Mouse (Mus musculus) gastrocnemius, postnatal 36 days (tissue): ENCODE results near the gene Nat8f2. TPM values are rescaled to one million over a fixed set of nuclear protein-coding genes. Genes with fewer than 3 reads are reported as not detected.
"Not testable (repeated sequence)": the region's sequence is repeated elsewhere in the genome, so short reads cannot be mapped to it uniquely, and the experiment has no call there.

Experiments used
- DNase-seq, 2 experiments: peaks; one replicate each; pipeline ENCODE4 v3.0.0; 2022
- intact Hi-C: fragments of 180-260 bp; cut with DNase I; formaldehyde crosslinking; loops from one replicate; pipeline ENCODE4 v1.15.1; 2025
- long read RNA-seq, 2 experiments: library from polyadenylated mRNA; stranded (forward); transcript quantifications; one replicate each; pipeline ENCODE4 v2.0.0; 2021
- total RNA-seq, 2 experiments: library from RNA; stranded (reverse); gene quantifications; 2 replicates each; pipeline ENCODE4 v1.2.3; 2021

The Nat8f2 gene
- not detected for total RNA-seq
- long read RNA-seq, experiment 1, result 0 reads
- long read RNA-seq, experiment 2, result 0 reads

GRCm38 (mm10) chr6:85869006-85869405, at the start of gene Nat8f2:
Gene Nat8f2, minus strand, starts transcription at chr6:85869158.
- DNase-seq, intact Hi-C loops: not testable (repeated sequence)

GRCm38 (mm10) chr6:85918341-85918740, 49.4 kb upstream of the Nat8f2 start:
- intact Hi-C loops, result not testable (repeated sequence)

GRCm38 (mm10) chr6:85916596-85916995, 47.6 kb upstream of the Nat8f2 start:
- intact Hi-C loops, result no loop called here

More at GRCm38 (mm10) chr6:85918341-85918740, 49.4 kb upstream of the Nat8f2 start:
- DNase-seq, result not testable (repeated sequence)

GRCm38 (mm10) chr6:85915539-85916513, 46.9 kb upstream of the Nat8f2 start, which contains the start of gene Nat8f1:
Gene Nat8f1, minus strand, starts transcription at chr6:85915687.
- intact Hi-C loops, result not testable (repeated sequence)

More at GRCm38 (mm10) chr6:85916596-85916995, 47.6 kb upstream of the Nat8f2 start:
- no peak for DNase-seq

GRCm38 (mm10) chr6:85915141-85915538, 46.2 kb upstream of the Nat8f2 start:
- DNase-seq, result no peak
- intact Hi-C loops, result no loop called here

More at GRCm38 (mm10) chr6:85915539-85916513, 46.9 kb upstream of the Nat8f2 start, which contains the start of gene Nat8f1:
- DNase-seq, result peak; percentile 83 to 91

GRCm38 (mm10) chr6:85911587-85911986, 42.6 kb upstream of the Nat8f2 start, which contains the start of gene Tprkb:
Gene Tprkb, plus strand, starts transcription at chr6:85911865.
- intact Hi-C loops, result no loop called here
- DNase-seq, result no peak

GRCm38 (mm10) chr6:85909704-85910103, 40.7 kb upstream of the Nat8f2 start:
- no peak for DNase-seq
- intact Hi-C loops, result no loop called here

GRCm38 (mm10) chr6:85908341-85908740, 39.4 kb upstream of the Nat8f2 start:
- DNase-seq, result no peak
- intact Hi-C loops, result no loop called here

GRCm38 (mm10) chr6:85906911-85907351, 38.0 kb upstream of the Nat8f2 start:
- DNase-seq, result peak in 1 of 2 experiments; percentile 10
- intact Hi-C loops, result not testable (repeated sequence)

GRCm38 (mm10) chr6:85904642-85905061, 35.7 kb upstream of the Nat8f2 start, which contains the start of gene Nat8f4:
Gene Nat8f4, minus strand, starts transcription at chr6:85904884.
- intact Hi-C loops, result loop anchor here (5.0 kb wide), 1 partner anchor 72 kb away; the partner anchor contains the start of gene Nat8
- DNase-seq, result peak; percentile 58 to 79

- DNase-seq, result no peak
- intact Hi-C loops, result loop anchor here (5.0 kb wide), 1 partner anchor 70 kb away; the partner anchor contains the start of gene Nat8
Observed at GRCm38 (mm10) chr6:85902303-85902702, 33.3 kb upstream of the Nat8f2 start.

- intact Hi-C loops, result loop anchor here (10.0 kb wide), 1 partner anchor 314 kb away; the partner anchor contains the start of gene Alms1
- DNase-seq, result not testable (repeated sequence)
Observed at GRCm38 (mm10) chr6:85898596-85899475, 29.9 kb upstream of the Nat8f2 start.

- intact Hi-C loops, result loop anchor here (10.0 kb wide), 1 partner anchor 310 kb away; the partner anchor contains the start of gene Alms1
- DNase-seq, result not testable (repeated sequence)
Observed at GRCm38 (mm10) chr6:85895061-85895648, 26.2 kb upstream of the Nat8f2 start.

GRCm38 (mm10) chr6:85888961-85889360, 20.0 kb upstream of the Nat8f2 start:
- intact Hi-C loops, result no loop called here
- DNase-seq, result no peak

GRCm38 (mm10) chr6:85884311-85884710, 15.4 kb upstream of the Nat8f2 start:
- intact Hi-C loops, result no loop called here
- DNase-seq, result no peak

GRCm38 (mm10) chr6:85883246-85883645, 14.3 kb upstream of the Nat8f2 start:
- DNase-seq, intact Hi-C loops: not testable (repeated sequence)

- intact Hi-C loops, result no loop called here
- no peak for DNase-seq
Observed at GRCm38 (mm10) chr6:85867726-85868690, 950 bp downstream of the Nat8f2 start.

GRCm38 (mm10) chr6:85866995-85867394, 2.0 kb downstream of the Nat8f2 start:
- DNase-seq, intact Hi-C loops: not testable (repeated sequence)
